Mouse (Mus musculus): ENCODE measurements around the gene Crlf1. TPM values are rescaled to one million over a fixed set of nuclear protein-coding genes. Genes with fewer than 3 reads are reported as not detected.

Crlf1 gene
- total and polyA plus RNA-seq, 3 experiments = 3.8 to 26.6 TPM; not detected in 1

DNA sequence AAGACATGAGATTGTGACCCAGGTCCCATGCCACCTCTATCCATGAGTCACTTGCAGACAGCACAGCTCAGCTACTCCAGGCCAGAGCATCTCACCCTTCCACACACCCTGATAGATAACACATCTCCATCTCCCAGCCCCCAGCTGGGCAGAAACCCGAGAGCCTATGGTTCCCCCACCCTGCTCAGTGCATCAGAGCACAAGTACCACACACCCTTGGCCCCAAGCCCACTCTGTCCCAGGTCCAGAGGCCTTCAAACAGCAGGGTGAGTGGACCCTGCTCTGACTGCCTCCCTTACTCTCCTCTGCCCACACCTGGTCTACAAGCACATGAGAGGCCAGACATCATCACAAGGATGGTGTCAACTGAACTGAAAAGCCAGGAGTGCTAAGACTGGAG, 25.1 kb upstream of the Crlf1 start:
- no peak for DNase-seq (ENCODE audit: low read depth, low spot score)
- Histone ChIP-seq H3K9ac (ENCODE audit: control insufficient read depth, low read depth, low read length, poor library complexity, severe bottlenecking) (no peak overlapping the region), H3K4me3 (ENCODE audit: control insufficient read depth in 1 of 2, insufficient read depth in 1 of 2, low read depth in 2 of 2, low read length in 2 of 2) (no peak overlapping the region), H3K36me3 (ENCODE audit: control insufficient read depth in 1 of 2, insufficient read depth in 2 of 2, low read length in 2 of 2) (peaks cover 0 to 2% of the 10 kb centered on the region in 2 experiments; a peak in 3 of 4 replicates), H3K79me2 (ENCODE audit: control insufficient read depth, insufficient read depth, low read length, poor library complexity) (0 out of 2 replicates have a peak, but pooled peaks cover 2% of the 10 kb centered on the region), H3K4me1 (ENCODE audit: control insufficient read depth in 1 of 2, insufficient read depth in 2 of 2, low read length in 2 of 2) (peaks cover 0 to 7% of the 10 kb centered on the region in 2 experiments; a peak in 2 of 4 replicates), H3K27ac (ENCODE audit: control insufficient read depth, low read depth, low read length) (no peak overlapping the region), H3K27me3 (ENCODE audit: control insufficient read depth in 1 of 2, insufficient read depth in 2 of 2, low read length in 2 of 2) (no peaks in the 10 kb centered on the region), H3K9me3 (replicated peaks; ENCODE audit: insufficient read depth, low read length) (no peaks in the 10 kb centered on the region)
- TF ChIP-seq HCFC1 (IDR thresholded peaks at IDR 0.05; ENCODE audit: low read depth, low read length) = no peak
- no peak for TF ChIP-seq EP300 (IDR thresholded peaks at IDR 0.05; ENCODE audit: low read depth in 1 of 2, low read length in 2 of 2)
- no peak for TF ChIP-seq POLR2AphosphoS2 (IDR thresholded peaks at IDR 0.05; ENCODE audit: low read length)
- no peak for TF ChIP-seq CHD2 (IDR thresholded peaks at IDR 0.05; ENCODE audit: low read length)
- TF ChIP-seq MAX (IDR thresholded peaks at IDR 0.05; ENCODE audit: low read length) = no peak
- no peak for TF ChIP-seq E2F4 (IDR thresholded peaks at IDR 0.05; ENCODE audit: borderline replicate concordance, low read depth, low read length)
- no peak for TF ChIP-seq MXI1 (IDR thresholded peaks at IDR 0.05; ENCODE audit: low read depth, low read length)
- no peak for TF ChIP-seq NELFE (IDR thresholded peaks at IDR 0.05; ENCODE audit: low read depth, low read length)
- TF ChIP-seq USF1 (IDR thresholded peaks at IDR 0.05; ENCODE audit: low read depth, low read length) = no peak
- no peak for TF ChIP-seq ETS1 (IDR thresholded peaks at IDR 0.05; ENCODE audit: low read depth, low read length)
- no peak for TF ChIP-seq MAZ (IDR thresholded peaks at IDR 0.05; ENCODE audit: low read depth, low read length)

DNA sequence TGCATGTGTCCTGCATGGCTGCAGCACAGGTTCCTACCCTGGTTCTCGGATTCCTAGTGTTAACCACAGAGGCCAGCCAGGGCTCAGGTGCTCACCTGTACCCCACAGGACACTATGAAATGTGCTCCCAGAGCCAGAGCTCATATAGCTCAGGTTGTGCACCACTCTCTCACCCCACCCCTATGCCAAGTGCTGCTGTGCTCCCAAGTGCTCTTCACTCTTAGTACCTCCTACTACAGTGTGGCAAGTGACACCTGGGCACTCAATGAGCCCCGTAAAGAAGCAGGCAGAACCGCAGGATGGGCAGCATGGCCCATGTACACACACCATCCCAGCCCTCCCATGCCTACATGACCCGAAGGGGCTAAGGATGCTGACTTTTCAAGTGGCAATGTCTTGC, 24.2 kb upstream of the Crlf1 start:
- peaks cover 0 to 7% of the 10 kb centered on the region in 2 experiments; a peak in 2 of 4 replicates for H3K4me1 ChIP-seq (ENCODE audit: control insufficient read depth in 1 of 2, insufficient read depth in 2 of 2, low read length in 2 of 2)
- H3K27ac ChIP-seq (ENCODE audit: control insufficient read depth, low read depth, low read length) = no peak overlapping the region
- TF ChIP-seq GABPA (IDR thresholded peaks at IDR 0.05; ENCODE audit: low read depth, low read length) = no peak
- no peak for TF ChIP-seq HCFC1 (IDR thresholded peaks at IDR 0.05; ENCODE audit: low read depth, low read length)
- no peak for TF ChIP-seq ZNF384 (IDR thresholded peaks at IDR 0.05; ENCODE audit: low read depth, low read length)
- no peak overlapping the region for H3K4me3 ChIP-seq (ENCODE audit: control insufficient read depth in 1 of 2, insufficient read depth in 1 of 2, low read depth in 2 of 2, low read length in 2 of 2)
- no peak for DNase-seq (ENCODE audit: low read depth, low spot score)
- no peaks in the 10 kb centered on the region for H3K9me3 ChIP-seq (replicated peaks; ENCODE audit: insufficient read depth, low read length)
- 0 out of 2 replicates have a peak, but pooled peaks cover 2% of the 10 kb centered on the region for H3K79me2 ChIP-seq (ENCODE audit: control insufficient read depth, insufficient read depth, low read length, poor library complexity)
- H3K27me3 ChIP-seq (ENCODE audit: control insufficient read depth in 1 of 2, insufficient read depth in 2 of 2, low read length in 2 of 2) = no peaks in the 10 kb centered on the region
- no peak overlapping the region for H3K9ac ChIP-seq (ENCODE audit: control insufficient read depth, low read depth, low read length, poor library complexity, severe bottlenecking)
- H3K36me3 ChIP-seq (ENCODE audit: control insufficient read depth in 1 of 2, insufficient read depth in 2 of 2, low read length in 2 of 2) = peaks cover 0 to 2% of the 10 kb centered on the region in 2 experiments; a peak in 3 of 4 replicates

DNA sequence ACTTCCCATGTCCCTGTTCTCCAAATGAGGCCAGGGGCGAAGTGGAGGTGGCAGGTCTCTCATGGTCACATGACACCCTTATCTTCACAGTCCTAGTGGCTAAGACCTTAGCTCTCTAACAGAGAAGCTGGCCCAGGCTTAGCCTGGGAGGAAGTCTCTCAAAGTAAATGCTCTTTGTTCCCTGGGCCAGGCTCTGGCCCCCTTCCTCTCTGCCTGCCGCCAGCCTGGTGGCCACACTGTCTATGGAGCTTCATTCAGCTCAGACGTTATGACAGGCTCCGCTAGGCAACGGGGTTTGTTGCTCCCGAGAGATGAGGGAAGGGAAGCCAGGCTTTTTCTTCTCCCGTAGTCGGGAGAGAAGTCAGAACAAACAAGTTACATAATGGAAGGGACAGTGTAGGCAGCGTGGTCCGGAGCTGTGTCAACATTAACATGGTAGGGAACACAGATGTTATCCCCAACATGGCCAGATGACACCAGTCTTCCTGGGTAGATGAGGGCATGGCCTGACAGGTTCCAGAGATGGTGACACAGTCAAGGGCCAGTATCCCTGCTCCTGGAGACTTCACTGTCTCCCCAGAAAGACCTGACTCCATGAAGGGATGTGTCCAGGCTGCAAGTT, 23.6 kb upstream of the Crlf1 start:
- Histone ChIP-seq H3K9ac (ENCODE audit: control insufficient read depth, low read depth, low read length, poor library complexity, severe bottlenecking) (no peak overlapping the region), H3K27ac (ENCODE audit: control insufficient read depth, low read depth, low read length) (no peak overlapping the region), H3K4me1 (ENCODE audit: control insufficient read depth in 1 of 2, insufficient read depth in 2 of 2, low read length in 2 of 2) (peaks cover 0 to 7% of the 10 kb centered on the region in 2 experiments; a peak in 2 of 4 replicates), H3K4me3 (ENCODE audit: control insufficient read depth in 1 of 2, insufficient read depth in 1 of 2, low read depth in 2 of 2, low read length in 2 of 2) (no peak overlapping the region), H3K36me3 (ENCODE audit: control insufficient read depth in 1 of 2, insufficient read depth in 2 of 2, low read length in 2 of 2) (peaks cover 0 to 2% of the 10 kb centered on the region in 2 experiments; a peak in 3 of 4 replicates), H3K9me3 (replicated peaks; ENCODE audit: insufficient read depth, low read length) (no peaks in the 10 kb centered on the region), H3K27me3 (ENCODE audit: control insufficient read depth in 1 of 2, insufficient read depth in 2 of 2, low read length in 2 of 2) (no peaks in the 10 kb centered on the region), H3K79me2 (ENCODE audit: control insufficient read depth, insufficient read depth, low read length, poor library complexity) (peaks cover 2% of the 10 kb centered on the region; the same call in 1 of the 2 replicates)
- TF ChIP-seq UBTF (IDR thresholded peaks at IDR 0.05; ENCODE audit: borderline replicate concordance, insufficient read depth, low read depth, low read length) = no peak
- TF ChIP-seq USF1 (IDR thresholded peaks at IDR 0.05; ENCODE audit: low read depth, low read length) = peak; percentile 86
- TF ChIP-seq MAX (IDR thresholded peaks at IDR 0.05; ENCODE audit: low read length) = no peak
- peak; percentile 37; the same call in 1 of the 2 replicates for TF ChIP-seq GATA1 (IDR thresholded peaks at IDR 0.05; ENCODE audit: low read depth, low read length)
- TF ChIP-seq USF2 (IDR thresholded peaks at IDR 0.05; ENCODE audit: borderline replicate concordance in 1 of 2, insufficient read depth in 1 of 2, low read depth in 1 of 2, low read length in 2 of 2) = 0 out of 4 replicates have a peak, but pooled peaks of 1 of the 2 experiments have one; percentile 31
- peak; percentile 54 for DNase-seq (ENCODE audit: low read depth, low spot score)

Measured in MEL (cell line).